Mouse (Mus musculus): ENCODE data around the gene Ccdc188. TPM values are rescaled to one million over a fixed set of nuclear protein-coding genes. Genes with fewer than 3 reads are reported as not detected.

The Ccdc188 gene
- polyA plus RNA-seq, 1 experiment from 2014 or later: not detected

DNA sequence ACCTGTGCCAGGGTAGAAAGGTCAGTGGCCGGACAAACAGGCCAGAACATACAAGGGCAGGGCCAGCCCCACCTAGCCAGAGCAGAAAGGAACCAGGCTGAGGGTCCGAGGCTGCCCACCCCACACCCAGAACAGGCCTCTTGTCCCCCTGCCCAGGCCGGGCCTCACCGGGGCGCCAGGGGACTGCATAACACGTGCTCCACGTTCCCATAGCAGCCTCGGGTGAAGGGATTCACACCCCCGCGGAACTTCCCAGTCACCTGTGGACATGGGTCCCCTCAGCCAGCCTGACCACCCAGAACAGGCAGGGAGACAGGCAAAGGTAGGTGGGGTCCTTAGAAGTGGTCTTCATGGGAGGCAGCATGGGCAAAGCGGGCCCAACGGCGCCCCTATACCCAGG is 9.5 kb downstream of the Ccdc188 start:
- ATAC-seq (replicated peaks; ENCODE audit: insufficient number of reproducible peaks, low FRiP score, low TSS enrichment): no peak
- 92% methylated on average over 13 of the region's 13 CpGs for WGBS (ENCODE audit: insufficient replicate concordance)
- Histone ChIP-seq H3K9me3 (replicated peaks; ENCODE audit: control insufficient read depth, low read length) (no peaks in the 10 kb centered on the region), H3K9ac (ENCODE audit: low read depth, low read length) (no peak overlapping the region), H3K4me2 (no peak overlapping the region), H3K4me3 (ENCODE audit: low read depth, low read length) (no peak overlapping the region), H3K4me1 (ENCODE audit: control insufficient read depth, insufficient read depth, low read length) (peaks cover 25% of the 10 kb centered on the region), H3K36me3 (ENCODE audit: control insufficient read depth, insufficient read depth, low read length) (peaks cover 29% of the 10 kb centered on the region), H3K27ac (ENCODE audit: low read depth, low read length) (no peak overlapping the region), H3K27me3 (ENCODE audit: control insufficient read depth, insufficient read depth, low read length) (no peaks in the 10 kb centered on the region)

DNA sequence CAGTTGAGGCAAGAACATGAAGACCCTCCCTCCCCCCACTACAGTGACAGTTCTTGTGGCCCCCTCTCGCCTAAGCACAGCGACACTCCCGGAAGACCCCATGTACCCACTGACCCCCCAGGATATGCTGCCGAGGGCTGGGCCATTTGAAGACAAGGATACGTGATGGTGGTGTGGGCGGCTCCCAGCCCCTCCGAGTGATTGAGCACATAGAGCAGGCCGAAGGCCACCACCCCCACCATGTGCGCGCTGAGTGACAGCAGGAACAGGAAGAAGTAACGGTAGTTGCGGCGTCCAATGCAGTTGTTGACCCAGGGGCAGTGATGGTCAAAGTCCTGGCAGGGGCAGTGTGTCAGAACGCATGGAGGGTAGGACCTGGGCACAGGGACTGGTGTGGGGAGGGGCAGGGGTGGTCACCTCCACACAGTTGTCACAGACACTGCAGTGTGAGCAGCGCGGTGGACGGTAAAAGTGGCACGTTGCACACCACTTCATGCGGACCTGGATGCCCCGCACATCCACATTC is 10.3 kb downstream of the Ccdc188 start:
- H3K4me1 ChIP-seq (ENCODE audit: control insufficient read depth, insufficient read depth, low read length): peaks cover 25% of the 10 kb centered on the region
- no peak overlapping the region for H3K4me3 ChIP-seq (ENCODE audit: low read depth, low read length)
- WGBS (ENCODE audit: insufficient replicate concordance): 94% methylated on average over 20 of the region's 20 CpGs
- no peak overlapping the region for H3K4me2 ChIP-seq
- peaks cover 29% of the 10 kb centered on the region for H3K36me3 ChIP-seq (ENCODE audit: control insufficient read depth, insufficient read depth, low read length)
- no peak overlapping the region for H3K27ac ChIP-seq (ENCODE audit: low read depth, low read length)
- no peak overlapping the region for H3K9ac ChIP-seq (ENCODE audit: low read depth, low read length)
- H3K9me3 ChIP-seq (replicated peaks; ENCODE audit: control insufficient read depth, low read length): no peaks in the 10 kb centered on the region
- no peak for ATAC-seq (replicated peaks; ENCODE audit: insufficient number of reproducible peaks, low FRiP score, low TSS enrichment)
- no peaks in the 10 kb centered on the region for H3K27me3 ChIP-seq (ENCODE audit: control insufficient read depth, insufficient read depth, low read length)

DNA sequence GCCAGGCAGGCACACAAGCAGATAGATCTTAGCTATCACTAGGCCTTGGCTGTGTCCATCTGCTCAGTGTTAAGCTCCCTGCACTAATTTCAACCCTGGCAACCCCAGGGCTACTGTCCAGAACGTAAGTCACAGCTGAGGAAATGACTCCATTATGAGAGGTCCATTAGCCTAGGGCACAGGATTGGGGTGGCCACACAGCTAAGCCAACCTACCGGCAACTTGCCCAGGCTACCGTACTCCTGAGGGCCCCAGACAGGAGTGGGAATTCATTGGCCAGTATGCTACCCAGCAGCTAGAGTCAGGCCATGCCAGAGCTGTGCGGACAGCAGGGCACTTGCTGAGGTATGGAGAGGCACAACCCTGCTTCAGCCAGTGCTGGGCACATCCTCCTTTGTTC is 11.2 kb downstream of the Ccdc188 start:
- Histone ChIP-seq H3K4me3 (ENCODE audit: low read depth, low read length) (peak overlapping the region; percentile 16; the same call in 1 of the 2 replicates), H3K27me3 (ENCODE audit: control insufficient read depth, insufficient read depth, low read length) (no peaks in the 10 kb centered on the region), H3K4me2 (peak overlapping the region; percentile 46), H3K9me3 (replicated peaks; ENCODE audit: control insufficient read depth, low read length) (no peaks in the 10 kb centered on the region), H3K4me1 (ENCODE audit: control insufficient read depth, insufficient read depth, low read length) (peaks cover 32% of the 10 kb centered on the region), H3K27ac (ENCODE audit: low read depth, low read length) (peak overlapping the region; percentile 94), H3K9ac (ENCODE audit: low read depth, low read length) (no peak overlapping the region), H3K36me3 (ENCODE audit: control insufficient read depth, insufficient read depth, low read length) (peaks cover 23% of the 10 kb centered on the region)
- ATAC-seq (replicated peaks; ENCODE audit: insufficient number of reproducible peaks, low FRiP score, low TSS enrichment): no peak
- 87% methylated on average over 4 of the region's 4 CpGs for WGBS (ENCODE audit: insufficient replicate concordance)

GRCm38 (mm10) chr16:18229622-18230021 is 11.9 kb downstream of the Ccdc188 start:
- peak overlapping the region; percentile 46 for H3K4me2 ChIP-seq
- WGBS (ENCODE audit: insufficient replicate concordance): 42% methylated on average over 11 of the region's 11 CpGs
- H3K27ac ChIP-seq (ENCODE audit: low read depth, low read length): peak overlapping the region; percentile 94
- no peaks in the 10 kb centered on the region for H3K27me3 ChIP-seq (ENCODE audit: control insufficient read depth, insufficient read depth, low read length)
- H3K4me3 ChIP-seq (ENCODE audit: low read depth, low read length): peak overlapping the region; percentile 16
- H3K4me1 ChIP-seq (ENCODE audit: control insufficient read depth, insufficient read depth, low read length): peaks cover 36% of the 10 kb centered on the region
- H3K36me3 ChIP-seq (ENCODE audit: control insufficient read depth, insufficient read depth, low read length): peaks cover 16% of the 10 kb centered on the region
- H3K9ac ChIP-seq (ENCODE audit: low read depth, low read length): peak overlapping the region; percentile 24; the same call in 1 of the 2 replicates
- ATAC-seq (replicated peaks; ENCODE audit: insufficient number of reproducible peaks, low FRiP score, low TSS enrichment): peak; percentile 23
- no peaks in the 10 kb centered on the region for H3K9me3 ChIP-seq (replicated peaks; ENCODE audit: control insufficient read depth, low read length)

GRCm38 (mm10) chr16:18230617-18231016 is 12.9 kb downstream of the Ccdc188 start:
- Histone ChIP-seq H3K4me2 (peak overlapping the region; percentile 46), H3K27me3 (ENCODE audit: control insufficient read depth, insufficient read depth, low read length) (no peaks in the 10 kb centered on the region), H3K36me3 (ENCODE audit: control insufficient read depth, insufficient read depth, low read length) (peaks cover 6% of the 10 kb centered on the region), H3K4me1 (ENCODE audit: control insufficient read depth, insufficient read depth, low read length) (peaks cover 37% of the 10 kb centered on the region), H3K9ac (ENCODE audit: low read depth, low read length) (0 out of 2 replicates have a peak overlapping the region, but pooled peaks have one; percentile 24), H3K9me3 (replicated peaks; ENCODE audit: control insufficient read depth, low read length) (no peaks in the 10 kb centered on the region), H3K4me3 (ENCODE audit: low read depth, low read length) (no peak overlapping the region), H3K27ac (ENCODE audit: low read depth, low read length) (peak overlapping the region; percentile 94)
- no peak for ATAC-seq (replicated peaks; ENCODE audit: insufficient number of reproducible peaks, low FRiP score, low TSS enrichment)
- whole genome bisulfite sequencing (ENCODE audit: insufficient replicate concordance): 69% methylated on average over 6 of the region's 6 CpGs

GRCm38 (mm10) chr16:18231047-18231446 is 13.4 kb downstream of the Ccdc188 start:
- no peak for ATAC-seq (replicated peaks; ENCODE audit: insufficient number of reproducible peaks, low FRiP score, low TSS enrichment)
- H3K36me3 ChIP-seq (ENCODE audit: control insufficient read depth, insufficient read depth, low read length): peaks cover 3% of the 10 kb centered on the region
- no peak overlapping the region for H3K4me3 ChIP-seq (ENCODE audit: low read depth, low read length)
- no peak overlapping the region for H3K9ac ChIP-seq (ENCODE audit: low read depth, low read length)
- peak overlapping the region; percentile 46; the same call in 1 of the 2 replicates for H3K4me2 ChIP-seq
- 71% methylated on average over 3 of the region's 3 CpGs for WGBS (ENCODE audit: insufficient replicate concordance)
- H3K27me3 ChIP-seq (ENCODE audit: control insufficient read depth, insufficient read depth, low read length): no peaks in the 10 kb centered on the region
- H3K27ac ChIP-seq (ENCODE audit: low read depth, low read length): peak overlapping the region; percentile 94
- H3K9me3 ChIP-seq (replicated peaks; ENCODE audit: control insufficient read depth, low read length): no peaks in the 10 kb centered on the region
- peaks cover 41% of the 10 kb centered on the region for H3K4me1 ChIP-seq (ENCODE audit: control insufficient read depth, insufficient read depth, low read length)

DNA sequence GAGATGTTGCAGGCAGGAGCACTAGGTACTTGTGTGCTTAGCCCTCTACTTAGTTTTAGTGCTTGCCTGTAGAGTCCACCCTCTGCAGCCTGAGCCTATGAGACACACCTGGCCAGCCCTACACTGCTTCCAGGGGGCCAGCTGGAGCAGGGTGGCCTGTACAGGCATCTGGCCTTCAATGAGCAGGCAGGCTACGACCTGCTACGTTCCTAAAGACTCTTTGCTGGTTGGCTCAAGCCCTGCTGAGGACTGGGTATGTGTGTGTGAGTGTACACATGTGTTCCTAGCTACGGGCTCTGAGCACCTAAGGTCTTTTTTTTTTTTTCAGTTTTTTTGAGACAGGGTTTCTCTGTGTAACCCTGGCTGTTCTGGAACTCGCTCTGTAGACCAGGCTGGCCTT is 13.8 kb downstream of the Ccdc188 start:
- 90% methylated on average over 4 of the region's 4 CpGs for WGBS (ENCODE audit: insufficient replicate concordance)
- H3K4me3 ChIP-seq (ENCODE audit: low read depth, low read length): no peak overlapping the region
- H3K27ac ChIP-seq (ENCODE audit: low read depth, low read length): no peak overlapping the region
- H3K4me2 ChIP-seq: no peak overlapping the region
- peaks cover 45% of the 10 kb centered on the region for H3K4me1 ChIP-seq (ENCODE audit: control insufficient read depth, insufficient read depth, low read length)
- H3K27me3 ChIP-seq (ENCODE audit: control insufficient read depth, insufficient read depth, low read length): no peaks in the 10 kb centered on the region
- peaks cover 1% of the 10 kb centered on the region; the same call in 1 of the 2 replicates for H3K36me3 ChIP-seq (ENCODE audit: control insufficient read depth, insufficient read depth, low read length)
- no peak overlapping the region for H3K9ac ChIP-seq (ENCODE audit: low read depth, low read length)
- H3K9me3 ChIP-seq (replicated peaks; ENCODE audit: control insufficient read depth, low read length): no peaks in the 10 kb centered on the region
- ATAC-seq (replicated peaks; ENCODE audit: insufficient number of reproducible peaks, low FRiP score, low TSS enrichment): no peak

- no peaks in the 10 kb centered on the region for H3K27me3 ChIP-seq (ENCODE audit: control insufficient read depth, insufficient read depth, low read length)
- WGBS (ENCODE audit: insufficient replicate concordance): 50% methylated on average over 1 of the region's 1 CpGs
- H3K4me3 ChIP-seq (ENCODE audit: low read depth, low read length): peak overlapping the region; percentile 75
- no peak overlapping the region for H3K27ac ChIP-seq (ENCODE audit: low read depth, low read length)
- H3K4me2 ChIP-seq: peak overlapping the region; percentile 79
- ATAC-seq (replicated peaks; ENCODE audit: insufficient number of reproducible peaks, low FRiP score, low TSS enrichment): no peak
- H3K4me1 ChIP-seq (ENCODE audit: control insufficient read depth, insufficient read depth, low read length): peaks cover 45% of the 10 kb centered on the region
- H3K9ac ChIP-seq (ENCODE audit: low read depth, low read length): 0 out of 2 replicates have a peak overlapping the region, but pooled peaks have one; percentile 22
- no peaks in the 10 kb centered on the region for H3K36me3 ChIP-seq (ENCODE audit: control insufficient read depth, insufficient read depth, low read length)
- H3K9me3 ChIP-seq (replicated peaks; ENCODE audit: control insufficient read depth, low read length): no peaks in the 10 kb centered on the region
Measured at GRCm38 (mm10) chr16:18233451-18233850, 15.8 kb downstream of the Ccdc188 start.

Data from heart, embryonic 11.5 days (tissue).